Mouse (Mus musculus): ENCODE results near the gene Flg2.

The Flg2 gene

DNA sequence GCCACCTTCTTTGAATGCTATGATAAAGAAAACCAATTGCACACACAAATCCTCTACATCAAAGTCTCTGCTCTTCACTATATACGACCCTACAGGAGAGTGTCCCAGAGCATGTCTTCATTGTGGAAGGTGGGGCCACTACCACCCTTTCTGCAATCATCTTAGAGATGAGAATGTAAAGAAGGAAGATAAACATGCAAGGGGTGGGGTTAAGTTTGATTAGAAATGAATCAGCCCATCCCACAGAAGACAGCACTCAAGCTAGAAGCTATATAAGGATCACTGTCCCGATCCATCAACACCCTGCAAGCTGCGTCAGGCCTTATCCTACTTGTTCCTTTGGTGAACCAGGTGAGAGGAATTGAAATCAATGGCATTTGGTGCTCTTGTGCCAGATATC, at the start of gene Flg2:
Gene Flg2 (plus strand): TSS at position 301 of the 400 bp plus-strand sequence.
- no peak for DNase-seq (ENCODE audit: low read depth)

- no peak for DNase-seq (ENCODE audit: low read depth)
Observed at GRCm38 (mm10) chr3:93162502-93162901, 34.6 kb upstream of the Flg2 start.

DNA sequence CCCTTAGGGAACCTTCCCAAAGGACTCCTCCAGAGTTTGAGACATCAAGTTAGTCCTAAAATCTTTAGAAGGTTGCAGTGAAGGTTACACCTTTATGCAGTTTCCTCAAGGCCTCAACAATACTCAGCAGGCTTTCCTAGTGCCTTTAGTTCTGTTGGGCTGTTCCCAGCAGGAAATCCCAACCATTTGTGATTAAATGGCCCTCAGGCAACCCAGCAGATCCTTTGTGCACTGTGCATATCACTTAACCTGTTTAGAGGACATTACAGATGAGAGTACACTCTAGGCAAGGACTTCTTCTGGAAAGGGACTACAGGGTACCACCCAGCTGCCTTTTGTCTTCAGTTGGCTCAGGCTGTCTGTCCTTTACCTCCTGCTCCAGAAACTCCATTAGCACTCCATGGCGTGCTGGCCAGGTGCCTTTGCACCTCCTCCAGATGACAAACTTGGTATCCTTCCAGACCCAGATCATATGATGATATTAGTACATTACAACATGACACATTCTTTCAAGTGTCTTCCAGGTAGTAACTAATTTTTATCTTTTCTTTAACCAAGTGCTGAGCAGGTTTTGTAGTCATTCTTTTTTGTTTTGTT, 34.0 kb upstream of the Flg2 start:
- DNase-seq (ENCODE audit: low read depth) = no peak

DNA sequence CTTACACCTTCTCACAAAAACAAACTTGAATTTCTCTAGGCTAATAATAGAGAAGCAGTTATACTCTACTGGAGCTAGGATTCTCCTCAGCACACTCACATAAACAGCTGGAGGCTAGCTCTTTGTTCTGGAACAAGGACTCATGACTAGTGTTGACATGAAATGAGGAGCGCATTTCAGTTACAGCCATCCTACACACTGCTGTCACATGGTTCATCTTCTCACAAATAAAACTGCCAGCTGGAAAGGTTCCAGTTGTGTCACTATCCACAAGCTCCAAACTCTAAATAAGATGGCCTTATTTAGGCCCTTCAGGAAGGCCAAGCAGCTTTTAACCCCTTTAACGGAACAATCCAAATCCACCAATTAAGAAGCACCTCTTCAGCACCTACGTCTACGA, 16.2 kb upstream of the Flg2 start:
- no peak for DNase-seq (ENCODE audit: low read depth)

DNA sequence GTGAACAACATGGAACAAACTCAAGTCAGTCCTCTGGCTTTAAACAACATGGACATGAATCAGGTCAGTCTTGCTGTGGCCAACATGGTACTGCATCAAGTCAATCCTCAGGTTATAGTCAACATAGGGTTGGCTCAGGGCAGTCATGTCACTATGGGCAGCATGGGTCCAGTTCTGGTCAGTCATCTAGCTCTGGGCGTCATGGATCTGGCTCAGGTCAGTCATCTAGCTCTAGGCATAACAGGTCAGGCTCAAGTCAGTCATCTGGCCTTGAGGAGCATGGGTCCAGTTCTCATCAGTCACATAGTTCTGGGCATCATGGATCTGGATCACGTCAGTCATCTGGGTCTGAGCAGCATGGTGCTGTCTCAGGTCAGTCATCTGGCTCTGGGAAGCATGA, 4.9 kb downstream of the Flg2 start:
- no peak for DNase-seq (ENCODE audit: low read depth)

DNA sequence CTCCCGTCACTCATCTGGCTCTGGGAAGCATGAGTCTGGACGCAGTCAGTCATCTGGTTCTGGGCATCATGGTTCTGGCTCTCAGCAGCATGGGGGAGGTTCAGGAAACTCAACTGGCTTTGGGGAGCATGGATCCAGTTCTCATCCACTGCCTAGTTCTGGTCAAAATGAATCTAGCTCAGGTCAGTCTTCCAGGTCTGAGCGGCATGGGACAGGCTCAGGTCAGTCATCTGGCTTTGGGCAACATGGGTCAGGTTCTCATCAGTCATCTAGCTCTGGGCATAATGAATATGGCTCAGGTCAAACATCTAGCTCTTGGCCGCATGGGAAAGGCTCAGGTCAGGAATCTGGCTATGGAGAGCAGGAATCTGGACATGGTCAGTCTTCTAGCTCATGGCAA, 5.4 kb downstream of the Flg2 start:
- no peak for DNase-seq (ENCODE audit: low read depth)
